Mouse (Mus musculus) frontal cortex, postnatal 36 days (tissue): ENCODE results near the gene Exoc7.
"Not testable (repeated sequence)": the region's sequence is repeated elsewhere in the genome, so short reads cannot be mapped to it uniquely, and the experiment has no call there.

Experiments
- DNase-seq, 2 experiments: peaks; one replicate each; pipeline ENCODE4 v3.0.0; 2022; ENCODE audit warnings: low spot score in 2 of 2

Exoc7 gene

GRCm38 (mm10) chr11:116277184-116277583 is 29.8 kb downstream of the Exoc7 start:
- DNase-seq, result not testable (repeated sequence)

DNA sequence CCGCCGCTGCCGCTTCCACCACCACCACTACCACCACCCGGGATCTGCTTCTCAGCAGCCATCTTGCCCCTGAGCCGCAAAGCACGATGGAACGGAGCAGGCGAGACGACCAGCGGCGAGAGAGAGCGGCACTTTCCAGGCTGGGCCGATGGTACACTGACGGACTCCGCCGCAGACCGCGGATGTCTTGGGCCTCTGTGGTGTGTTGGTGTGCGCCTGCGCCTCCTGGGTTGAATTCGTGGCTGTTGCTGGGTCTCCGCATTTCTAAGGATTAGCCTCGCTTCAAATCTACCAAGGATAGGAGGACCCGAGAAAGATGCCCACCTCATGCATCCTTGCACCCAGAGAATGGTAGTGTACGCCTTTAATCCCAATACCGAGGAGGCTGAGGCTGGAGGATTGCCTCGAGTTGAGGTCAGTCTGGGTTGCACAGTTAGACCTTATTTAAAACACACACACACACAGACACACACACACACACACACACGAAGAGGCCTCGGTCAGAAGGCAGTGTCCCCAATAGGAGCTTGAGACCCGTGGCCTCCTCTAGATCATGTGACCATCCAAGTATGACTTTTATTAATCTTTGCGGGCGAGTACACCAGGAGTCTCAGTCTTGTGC is 32.9 kb downstream of the Exoc7 start, which contains the start of gene Srp68:
TSS of gene Srp68 (minus strand) at position 173 of the 622 bp plus-strand sequence.
- peak; percentile 96 to 97 for DNase-seq

DNA sequence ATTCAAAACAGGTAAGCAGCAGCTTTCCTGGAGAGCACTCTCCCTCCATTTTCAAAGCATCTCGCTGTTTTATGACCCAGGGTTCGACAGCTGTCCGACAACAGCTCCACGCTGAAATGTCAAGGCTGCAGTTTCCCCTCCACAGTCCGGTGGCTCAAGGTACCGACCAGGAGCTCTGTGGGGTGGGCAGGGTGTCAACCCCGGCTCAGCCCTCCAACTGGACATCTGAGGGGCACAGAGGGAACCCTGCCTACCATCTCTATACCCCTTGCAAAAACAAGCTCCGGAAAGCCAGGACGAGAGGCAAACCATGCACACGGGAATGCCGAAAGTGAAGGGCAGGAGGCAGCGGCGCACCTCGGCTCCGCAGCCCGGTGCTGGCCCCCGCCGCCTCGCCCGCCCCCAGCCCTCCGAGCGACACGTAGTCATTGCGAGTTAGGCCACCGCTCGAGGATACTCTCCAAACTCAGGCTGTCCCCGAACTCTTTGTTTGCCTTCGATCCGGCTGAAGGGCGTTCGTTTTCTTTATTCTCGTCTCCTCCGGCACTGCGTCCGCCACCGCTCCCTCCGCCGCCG is 33.5 kb downstream of the Exoc7 start:
- DNase-seq, result no peak

DNA sequence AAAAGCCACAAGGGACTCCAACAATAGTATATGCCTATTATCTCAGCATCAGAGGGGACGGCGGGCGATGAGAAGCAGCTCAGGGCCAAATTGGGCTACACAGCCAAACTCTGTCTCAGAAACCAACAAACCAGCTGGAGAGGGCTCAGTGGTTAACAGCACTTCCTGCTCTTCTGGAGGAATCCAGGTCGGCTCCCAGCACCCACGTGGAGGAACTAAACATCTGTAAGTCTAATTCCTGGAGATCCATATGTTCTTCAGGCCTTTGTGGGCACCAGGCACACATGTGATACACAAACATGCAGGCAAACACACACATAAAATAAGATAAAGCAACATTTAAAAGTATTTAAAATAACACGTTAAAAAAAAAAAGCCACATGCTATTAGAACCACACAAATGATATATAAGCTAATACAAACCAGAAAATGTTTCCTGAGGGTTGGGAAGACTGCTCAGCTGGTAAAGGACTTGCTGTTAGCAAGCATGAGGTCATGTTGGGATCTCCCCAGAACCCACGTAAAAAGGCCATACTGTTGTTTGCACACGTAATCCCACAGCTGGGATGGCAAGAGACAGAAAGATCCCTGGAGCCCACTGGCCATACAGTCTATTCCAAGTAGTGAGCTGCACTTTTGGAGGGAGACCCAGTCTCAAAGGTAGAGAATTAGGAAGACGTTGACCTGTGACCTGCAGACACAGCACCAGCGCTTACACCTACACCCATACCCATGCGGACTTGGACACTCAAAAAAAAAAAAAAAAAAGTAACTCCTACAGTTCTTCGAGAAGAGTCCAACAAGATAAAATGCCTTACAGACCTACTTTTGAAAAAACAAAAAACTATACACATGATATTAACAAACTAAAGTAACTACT is 34.2 kb downstream of the Exoc7 start:
- no peak for DNase-seq

DNA sequence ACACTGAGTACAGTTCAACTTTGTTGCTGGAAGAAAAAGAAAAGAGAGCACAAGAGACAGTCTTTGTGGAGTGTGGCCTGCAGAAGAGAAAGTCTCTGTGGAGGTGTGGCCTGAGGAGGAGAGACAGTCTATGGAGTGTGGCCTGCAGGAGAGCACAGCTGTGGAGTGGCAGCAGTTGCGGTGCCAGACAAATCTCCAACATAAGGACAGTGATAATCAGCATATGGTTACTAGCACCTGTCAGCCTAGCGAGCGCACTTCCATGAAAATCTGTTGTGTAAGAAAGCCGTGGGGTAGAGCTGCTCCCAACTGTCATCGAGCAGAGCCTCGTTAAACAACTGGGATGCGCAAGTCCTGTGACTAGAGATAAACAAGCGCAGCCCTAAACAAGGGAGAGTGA is 37.5 kb downstream of the Exoc7 start:
- no peak for DNase-seq

GRCm38 (mm10) chr11:116268313-116268712 is 38.7 kb downstream of the Exoc7 start:
- DNase-seq, result no peak

- no peak for DNase-seq
Measured at GRCm38 (mm10) chr11:116267637-116268036, 39.4 kb downstream of the Exoc7 start.

DNA sequence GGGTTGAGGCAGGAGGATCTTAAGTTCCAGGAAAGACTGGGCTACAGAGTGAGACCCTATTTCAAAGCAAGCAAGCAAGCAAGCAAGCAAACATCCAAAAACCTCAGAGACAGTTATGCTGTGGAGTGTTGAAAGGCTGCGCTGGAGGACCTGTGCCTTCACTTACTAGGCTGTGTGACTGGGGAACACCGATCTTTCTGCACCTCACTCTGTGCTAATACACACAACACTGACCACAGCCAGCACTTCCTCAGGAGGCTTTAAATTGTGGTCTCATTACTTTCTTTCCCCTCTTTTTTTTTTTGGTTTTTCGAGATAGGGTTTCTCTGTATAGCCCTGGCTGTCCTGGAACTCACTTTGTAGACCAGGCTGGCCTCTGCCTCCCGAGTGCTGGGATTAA is 41.2 kb downstream of the Exoc7 start:
- DNase-seq, result no peak

GRCm38 (mm10) chr11:116265352-116265751 is 41.7 kb downstream of the Exoc7 start:
- DNase-seq, result peak in 1 of 2 experiments; percentile 40

DNA sequence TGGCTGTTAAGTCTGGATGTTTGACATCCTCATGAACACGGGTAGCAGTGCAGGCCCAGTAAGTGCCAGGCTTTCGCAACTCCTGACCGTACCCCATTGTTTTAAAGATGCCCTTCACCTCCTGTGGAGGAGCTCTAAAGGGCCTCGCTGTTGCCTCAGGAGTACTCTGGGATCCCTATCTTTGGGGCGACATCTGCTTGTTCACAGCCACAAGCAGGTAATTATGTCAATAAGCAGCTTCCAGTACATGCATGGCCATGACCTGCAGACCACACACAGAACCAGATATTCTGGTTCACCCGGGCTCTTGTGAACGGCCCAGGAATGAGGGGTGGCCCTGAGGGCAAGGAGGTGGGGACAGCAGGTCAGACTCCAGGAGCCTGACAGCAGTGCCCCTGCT is 46.8 kb downstream of the Exoc7 start:
- DNase-seq, result no peak

DNA sequence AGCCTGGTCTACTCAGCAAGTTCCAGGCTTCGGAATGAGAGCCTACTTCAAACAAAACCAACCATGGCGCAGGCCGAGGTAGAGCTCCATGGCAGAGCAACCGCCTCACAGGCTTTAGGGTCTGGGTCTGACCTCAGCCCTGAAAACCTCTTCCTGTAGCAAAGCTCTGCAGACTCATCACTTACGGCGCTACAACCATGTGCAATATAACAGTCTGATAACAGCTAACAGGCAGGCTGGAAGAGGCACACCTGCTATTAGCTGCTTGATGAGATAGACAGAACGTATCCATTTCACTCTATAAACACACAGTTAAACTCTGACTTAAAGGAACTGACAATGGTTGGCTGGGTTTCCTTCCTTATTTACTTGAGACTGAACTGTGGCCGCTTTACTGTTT is 47.6 kb downstream of the Exoc7 start:
- no peak for DNase-seq

GRCm38 (mm10) chr11:116255982-116256675 is 50.9 kb downstream of the Exoc7 start:
- DNase-seq, result peak; percentile 7 to 10

DNA sequence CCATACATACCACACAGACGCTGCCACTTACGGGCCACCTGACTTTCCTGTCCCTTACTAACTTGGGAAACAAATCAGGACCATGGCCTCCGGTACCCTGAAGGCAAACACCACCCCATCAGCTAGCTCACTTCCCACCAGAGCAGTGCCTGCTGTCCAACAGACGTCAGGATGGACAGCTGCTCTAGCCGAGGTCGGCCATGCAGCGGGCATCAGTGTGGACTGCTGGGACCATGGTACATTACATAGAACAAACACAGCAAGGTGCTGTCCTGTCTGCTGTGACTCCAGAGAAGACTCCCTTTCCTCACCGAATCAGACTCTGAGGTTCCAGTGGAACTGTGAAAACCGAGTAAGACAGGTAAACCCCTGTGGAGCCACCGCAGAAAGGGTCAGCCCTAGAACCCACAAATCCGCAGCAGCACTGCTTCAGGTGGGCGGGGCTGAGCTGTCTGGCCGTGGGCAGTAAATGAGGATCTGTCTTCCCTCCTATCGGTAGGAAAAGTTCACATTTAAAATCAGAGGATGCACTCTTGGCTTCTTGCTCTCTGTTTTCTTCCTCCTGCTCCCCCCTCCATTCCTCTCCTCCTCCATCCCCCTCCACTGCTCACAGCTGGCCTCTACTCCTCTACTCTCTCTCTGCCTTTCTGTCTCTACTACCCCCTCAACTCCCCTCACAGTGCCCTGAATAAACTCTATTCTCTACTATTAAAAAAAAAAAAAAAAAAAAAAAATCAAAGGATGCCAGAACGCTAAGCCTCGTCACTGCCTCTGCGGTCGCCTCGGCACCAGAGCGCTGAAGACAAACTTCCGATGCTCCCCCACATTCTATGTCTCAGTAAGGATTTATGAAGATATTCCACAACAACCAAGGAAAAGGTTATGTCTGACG is 51.7 kb downstream of the Exoc7 start:
- no peak for DNase-seq

DNA sequence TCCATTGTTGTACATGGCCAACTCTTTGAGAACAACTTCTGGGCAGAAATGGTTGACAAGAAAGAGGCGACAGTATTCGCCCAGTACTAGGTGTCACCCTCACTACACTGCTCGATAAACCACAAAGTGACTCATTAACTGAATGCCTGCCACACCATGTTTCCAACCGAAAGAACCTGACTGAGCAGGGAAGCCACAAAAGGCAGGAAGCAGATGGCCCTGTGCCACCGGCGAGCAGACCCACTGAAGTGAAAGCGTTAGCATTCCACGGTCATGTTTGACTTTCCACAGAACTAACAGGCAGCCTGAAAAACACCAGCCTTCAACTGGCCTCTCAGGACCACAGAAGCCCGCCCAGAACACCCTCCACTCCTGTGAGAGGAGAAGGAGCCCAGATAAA is 52.4 kb downstream of the Exoc7 start:
- peak in 1 of 2 experiments; percentile 6 for DNase-seq

DNA sequence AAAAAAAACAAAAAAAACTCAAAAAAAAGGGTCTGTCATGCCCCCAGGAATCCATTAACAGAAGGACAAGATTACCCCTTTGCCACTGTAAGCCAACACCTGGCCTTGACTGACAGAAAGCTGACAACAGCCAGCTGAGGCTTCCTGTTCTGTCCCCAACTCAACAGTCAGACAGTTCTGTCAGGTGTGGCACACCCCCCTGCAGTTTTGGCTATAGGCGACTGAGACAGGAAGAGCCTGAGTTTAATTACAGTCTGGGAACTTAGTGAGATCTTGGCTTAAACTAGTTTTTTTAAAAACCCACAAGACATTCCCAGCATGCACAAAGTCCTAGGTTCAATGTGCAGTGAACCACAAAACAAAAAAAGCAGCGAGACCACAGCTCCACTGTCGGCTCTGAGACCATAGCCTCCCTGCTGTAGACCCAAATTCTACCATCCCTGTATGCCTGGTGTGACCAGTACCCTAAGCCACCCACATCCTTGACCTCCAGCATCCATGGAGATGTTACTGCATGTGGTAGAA is 53.9 kb downstream of the Exoc7 start:
- no peak for DNase-seq

- no peak for DNase-seq
Measured at GRCm38 (mm10) chr11:116250898-116251297, 56.1 kb downstream of the Exoc7 start.

- no peak for DNase-seq
Measured at GRCm38 (mm10) chr11:116247502-116248222, 59.4 kb downstream of the Exoc7 start.

GRCm38 (mm10) chr11:116245616-116246015 is 61.4 kb downstream of the Exoc7 start:
- no peak for DNase-seq

DNA sequence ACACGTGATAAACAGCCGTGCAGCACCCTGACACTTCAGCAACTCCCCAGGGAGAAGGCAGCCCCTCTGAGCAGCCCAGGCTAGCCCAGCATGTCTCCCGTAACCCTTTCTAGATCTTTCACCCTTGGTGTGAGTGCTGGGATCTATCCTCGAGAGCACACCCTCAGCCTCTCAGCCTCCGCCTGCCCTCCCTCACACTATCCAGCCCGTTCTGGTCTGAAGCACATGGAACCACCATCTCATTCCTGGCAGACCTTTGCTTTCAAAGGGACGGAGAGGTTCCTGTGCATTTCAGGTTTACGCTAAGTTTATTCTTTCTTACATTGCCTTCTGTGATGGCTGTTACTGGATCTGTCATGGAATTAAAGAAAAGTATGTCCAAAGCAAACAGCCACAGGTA is 62.5 kb downstream of the Exoc7 start:
- no peak for DNase-seq

DNA sequence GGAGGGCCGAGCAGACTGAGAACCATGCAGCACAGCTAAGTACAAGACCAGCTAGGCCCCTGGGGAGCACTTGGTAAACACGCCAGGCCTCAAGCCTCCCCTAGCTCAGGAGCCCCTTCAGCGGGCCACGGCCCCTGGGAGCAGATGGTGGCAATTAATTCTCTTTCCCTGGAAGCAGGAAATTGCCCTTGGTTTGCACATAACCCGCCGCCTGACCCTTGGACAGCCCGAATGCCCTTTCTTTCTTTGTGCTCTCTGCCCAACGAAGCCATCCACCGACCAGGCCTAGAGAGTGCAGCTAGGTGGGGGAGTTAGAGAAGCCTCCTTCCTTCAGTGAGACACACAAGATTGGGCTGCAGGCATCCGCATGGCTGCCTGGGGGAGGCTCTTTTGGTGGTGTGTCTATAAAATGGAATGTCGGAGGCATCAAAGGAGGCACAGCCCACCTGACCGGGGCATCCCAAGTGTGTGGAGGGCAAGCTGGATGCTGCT is 65.2 kb downstream of the Exoc7 start:
- DNase-seq, result no peak
